Mouse (Mus musculus) gastrocnemius, postnatal 36 days (tissue): ENCODE results near the gene Rbm43. TPM values are rescaled to one million over a fixed set of nuclear protein-coding genes. Genes with fewer than 3 reads are reported as not detected.

Source experiments
- DNase-seq, 2 experiments: peaks; one replicate each; pipeline ENCODE4 v3.0.0; 2022
- intact Hi-C: fragments of 180-260 bp; cut with DNase I; formaldehyde crosslinking; loops from one replicate; pipeline ENCODE4 v1.15.1; 2025
- long read RNA-seq, 2 experiments: library from polyadenylated mRNA; stranded (forward); transcript quantifications; one replicate each; pipeline ENCODE4 v2.0.0; 2021
- total RNA-seq, 2 experiments: library from RNA; stranded (reverse); gene quantifications; 2 replicates each; pipeline ENCODE4 v1.2.3; 2021

Gene Rbm43
- 1 to 10 TPM; 1.3 to 1.8 TPM for total RNA-seq
- long read RNA-seq, experiment 1, result 0 reads
- long read RNA-seq, experiment 2, result 0 reads

DNA sequence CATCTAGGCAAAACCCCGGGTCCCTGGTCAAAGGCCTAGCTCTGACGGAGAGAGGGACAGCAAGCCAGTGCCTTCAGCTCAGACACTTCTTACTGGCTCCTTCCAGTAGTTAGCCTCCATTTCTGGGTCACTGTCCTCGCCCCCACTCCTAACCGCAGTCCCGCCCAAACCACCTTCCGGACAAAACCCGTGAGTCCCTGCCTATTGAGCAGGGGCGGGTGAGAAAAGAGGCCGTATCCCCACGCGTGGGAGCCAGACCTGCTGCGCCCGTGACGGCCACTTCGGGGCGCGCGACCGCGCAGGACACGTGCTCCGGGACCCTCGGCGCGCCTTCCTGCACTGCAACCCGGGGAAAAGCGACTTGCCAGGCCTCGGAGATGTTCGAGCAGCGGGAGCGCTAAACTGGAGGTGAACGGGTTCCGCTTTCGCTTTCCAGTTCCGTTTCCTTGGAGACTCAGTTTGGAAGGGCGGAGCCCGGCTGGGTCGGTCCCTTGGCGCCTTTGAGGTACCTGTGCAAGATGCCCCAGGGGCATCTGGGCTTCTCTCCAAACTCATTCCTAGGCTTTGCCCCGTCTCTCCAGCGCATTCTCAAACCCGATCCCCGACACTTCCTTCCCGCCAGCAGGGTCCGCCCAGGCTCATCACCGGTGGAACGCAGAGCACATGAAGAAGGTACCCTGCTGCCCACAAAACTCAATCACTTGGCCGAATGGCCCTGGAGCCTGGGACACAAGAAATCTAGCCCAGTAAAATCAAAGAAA is at the start of gene Rbm43:
TSS of gene Rbm43 (minus strand) at position 590 of the 761 bp plus-strand sequence.
- DNase-seq, result peak; percentile 49 to 67
- intact Hi-C loops, result no loop called here

DNA sequence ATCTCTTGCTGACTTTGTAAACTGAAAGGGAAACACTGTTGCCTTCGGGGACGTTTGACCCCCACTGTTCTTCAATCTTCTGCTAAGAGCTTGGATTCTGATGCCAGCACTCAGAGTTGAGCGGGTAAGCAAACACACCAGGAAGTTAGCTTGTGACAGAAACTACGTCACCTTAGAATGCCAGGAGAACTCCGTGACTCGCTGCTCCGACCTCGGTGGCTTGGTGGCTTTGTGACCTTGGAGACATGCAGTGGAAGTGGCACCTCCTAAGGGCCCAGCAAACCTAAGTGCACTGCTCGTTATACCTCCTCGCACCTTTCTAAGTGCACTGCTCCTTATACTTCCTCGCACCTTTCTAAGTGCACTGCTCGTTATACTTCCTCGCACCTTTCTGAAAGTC is 47.3 kb upstream of the Rbm43 start:
- DNase-seq, result no peak
- intact Hi-C loops, result no loop called here

DNA sequence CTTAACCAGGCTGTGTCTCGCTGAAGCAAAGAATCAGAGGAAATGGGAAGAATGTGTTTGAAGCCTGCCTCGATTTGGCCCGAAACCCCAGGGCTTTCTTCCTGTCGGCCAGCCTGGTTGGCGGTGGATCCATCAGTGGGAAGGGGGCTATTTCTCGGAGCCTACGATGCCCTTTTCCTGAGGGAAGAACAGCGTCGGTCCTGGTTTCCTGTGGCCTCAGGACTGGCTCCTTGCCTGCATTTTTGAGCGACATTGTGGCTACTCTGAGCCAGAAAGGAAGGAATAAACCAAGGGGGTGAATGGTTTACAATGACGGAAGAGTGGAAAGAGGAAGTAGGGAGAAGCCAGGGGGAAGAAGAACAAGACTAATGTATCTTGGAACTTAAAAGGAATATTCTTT is 46.7 kb upstream of the Rbm43 start:
- no peak for DNase-seq
- intact Hi-C loops, result no loop called here

DNA sequence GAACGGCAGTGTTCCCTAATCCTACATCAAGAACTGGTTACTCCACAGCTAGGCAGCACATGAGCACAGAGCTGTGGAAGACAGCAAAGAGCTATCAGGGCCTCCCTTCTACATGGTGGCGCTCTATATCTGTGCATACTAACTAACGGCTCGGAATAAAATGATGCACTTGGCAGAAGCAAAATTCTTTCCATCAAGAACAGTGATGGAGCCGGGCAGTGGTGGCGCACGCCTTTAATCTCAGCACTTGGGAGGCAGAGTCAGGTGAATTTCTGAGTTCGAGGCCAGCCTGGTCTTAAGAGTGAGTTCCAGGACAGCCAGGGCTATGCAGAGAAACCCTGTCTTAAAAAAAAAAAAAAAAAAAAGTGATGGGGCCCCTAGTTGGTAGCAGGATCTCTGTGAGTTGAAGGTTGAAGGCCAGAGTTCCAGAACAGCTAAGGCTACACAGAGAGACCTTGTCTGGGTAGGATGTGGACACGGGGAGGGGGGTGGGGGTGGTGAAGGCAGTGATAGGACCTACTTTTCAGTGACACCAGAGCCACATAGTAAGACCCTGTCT is 38.5 kb upstream of the Rbm43 start, which contains the start of gene Nmi:
TSS of gene Nmi (minus strand) at position 85 of the 559 bp plus-strand sequence.
- no peak for DNase-seq
- intact Hi-C loops, result no loop called here

DNA sequence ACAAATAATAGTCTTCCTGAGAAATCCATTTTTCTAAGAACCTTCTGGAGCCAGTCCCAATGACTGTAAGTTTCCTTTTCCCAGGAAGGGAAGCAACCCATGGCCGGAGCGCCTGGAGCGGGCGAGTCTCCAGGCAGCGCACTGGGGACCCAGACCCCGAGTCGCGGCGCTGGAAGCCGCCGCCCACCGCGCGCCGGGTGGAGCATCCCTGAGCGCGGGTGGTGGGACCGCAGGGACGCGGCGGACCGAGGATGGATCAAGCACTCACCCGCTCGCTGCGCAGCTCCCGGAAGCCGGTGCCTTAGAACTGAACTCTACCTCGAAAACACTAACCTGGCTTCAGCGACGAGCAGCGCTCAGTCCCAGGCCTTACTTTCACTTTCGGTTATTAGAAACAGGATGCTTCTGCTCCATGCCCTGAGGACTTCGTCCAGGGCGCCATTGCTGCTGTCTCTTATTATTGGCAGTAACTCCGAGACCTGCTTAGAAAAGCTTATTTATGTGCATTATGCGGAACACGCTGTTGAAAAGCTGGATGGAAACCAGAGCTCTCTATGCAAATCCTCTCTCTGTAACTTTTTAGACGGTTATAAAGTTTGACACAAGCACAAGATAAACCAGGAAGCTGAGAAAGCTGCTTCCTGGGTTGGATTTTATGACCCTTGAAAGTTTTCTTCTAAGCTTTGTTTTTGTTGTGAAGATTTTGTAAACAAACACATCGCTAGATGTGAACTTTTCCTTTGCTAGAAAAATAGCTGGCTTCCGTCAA is 37.9 kb upstream of the Rbm43 start:
- peak; percentile 9 to 47 for DNase-seq
- intact Hi-C loops, result no loop called here

DNA sequence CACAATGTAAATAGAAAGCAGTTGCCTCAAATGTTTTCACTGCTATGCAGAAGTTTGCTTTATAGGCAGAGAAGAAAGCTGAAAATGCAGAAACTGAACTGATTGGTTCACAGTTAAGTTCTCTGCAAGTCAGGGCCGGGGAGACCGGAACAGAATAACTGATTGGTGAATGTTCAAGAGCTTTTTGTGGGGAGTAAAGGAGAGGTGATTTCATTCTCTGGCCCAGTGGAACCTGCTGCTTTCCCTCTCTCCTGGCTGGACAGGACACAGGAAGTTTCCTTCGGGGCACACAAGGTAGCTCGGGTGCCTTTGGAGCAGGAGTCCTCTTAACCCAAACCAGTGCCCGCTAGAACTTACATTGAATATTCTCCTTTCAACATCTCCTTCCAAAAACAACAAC is 37.2 kb upstream of the Rbm43 start:
- intact Hi-C loops, result no loop called here
- DNase-seq, result peak in 1 of 2 experiments; percentile 16

DNA sequence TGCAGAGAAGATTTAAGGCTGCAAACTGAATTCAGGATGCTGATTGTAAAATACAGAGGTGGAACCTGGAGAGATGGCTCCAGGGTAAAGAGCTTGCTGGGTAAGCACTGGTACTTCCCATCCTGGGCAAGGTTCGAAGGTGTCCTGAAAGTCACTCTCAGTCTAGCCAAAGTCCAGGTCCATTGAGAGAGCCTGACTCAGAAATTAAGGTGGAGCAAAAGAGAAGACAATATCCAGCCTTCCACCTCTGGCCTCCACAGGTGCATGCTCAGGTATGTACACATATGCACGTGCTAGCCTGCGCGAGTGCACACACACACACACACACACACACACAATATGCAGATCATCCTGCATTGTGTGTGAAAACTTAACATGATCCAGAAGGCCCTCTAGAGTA is 35.9 kb upstream of the Rbm43 start:
- intact Hi-C loops, result no loop called here
- no peak for DNase-seq

DNA sequence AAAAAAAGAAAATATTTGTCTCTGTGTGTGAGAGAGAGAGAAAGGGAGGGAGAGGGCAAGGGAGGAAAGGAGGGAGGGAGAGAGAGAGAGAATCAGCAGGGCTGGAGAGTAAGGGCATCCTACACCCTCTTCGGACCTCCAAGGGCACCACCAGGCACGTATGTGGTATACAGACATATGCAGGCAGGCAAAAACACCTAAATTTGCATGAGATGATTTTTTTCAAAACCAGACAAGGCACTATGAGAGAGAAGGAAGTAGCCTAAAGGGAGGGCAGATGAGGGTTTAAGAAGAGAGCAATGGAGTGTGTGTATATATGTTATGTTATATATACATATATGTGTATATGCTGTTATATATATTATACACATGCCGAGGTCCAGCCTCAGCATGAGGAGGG is 32.3 kb upstream of the Rbm43 start:
- intact Hi-C loops, result no loop called here
- no peak for DNase-seq

DNA sequence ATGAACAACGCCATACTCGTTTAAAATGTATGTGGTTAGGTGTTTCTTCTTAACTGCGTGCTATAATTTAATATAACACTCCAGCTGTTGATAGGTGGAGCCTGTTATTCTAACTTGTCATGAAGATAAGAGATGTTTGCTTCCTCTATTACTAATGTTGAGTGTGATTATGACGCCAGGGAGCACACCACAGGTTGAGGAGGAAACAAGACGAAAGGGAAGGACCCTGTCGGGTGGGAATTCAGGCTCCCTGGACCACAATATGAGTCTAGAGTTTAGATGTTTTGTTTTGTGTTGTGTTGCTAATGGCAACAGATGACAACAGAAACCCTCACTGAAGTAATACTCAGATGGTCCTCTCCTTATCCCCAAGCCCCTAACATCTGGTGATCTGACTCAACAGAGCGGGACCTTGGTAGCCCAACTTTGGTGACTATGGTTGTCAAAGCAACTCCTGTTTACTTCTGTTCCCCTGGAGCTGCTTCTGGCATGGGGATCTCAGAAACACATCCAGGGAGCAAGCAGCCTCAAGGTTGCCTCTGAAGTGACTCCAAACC is 18.8 kb upstream of the Rbm43 start:
- intact Hi-C loops, result no loop called here
- DNase-seq, result no peak

DNA sequence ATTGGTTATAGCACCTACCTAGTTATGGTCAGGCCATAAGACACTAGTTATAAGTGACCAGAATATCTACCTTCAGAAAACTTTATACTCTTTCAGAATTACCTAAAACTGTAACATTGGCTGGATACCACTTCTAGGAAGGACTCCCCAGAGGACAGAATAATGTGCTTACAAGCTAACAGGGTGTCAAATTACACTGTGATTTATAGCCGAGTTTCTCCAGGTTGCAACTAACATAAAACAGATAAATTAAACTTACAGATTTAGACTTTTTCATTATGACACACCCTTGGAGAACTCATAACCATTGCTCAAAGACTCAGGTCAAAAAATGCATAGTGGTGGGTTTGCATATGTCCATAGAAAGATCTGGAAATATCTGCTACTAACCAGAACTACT is 15.9 kb upstream of the Rbm43 start:
- intact Hi-C loops, result no loop called here
- DNase-seq, result no peak

DNA sequence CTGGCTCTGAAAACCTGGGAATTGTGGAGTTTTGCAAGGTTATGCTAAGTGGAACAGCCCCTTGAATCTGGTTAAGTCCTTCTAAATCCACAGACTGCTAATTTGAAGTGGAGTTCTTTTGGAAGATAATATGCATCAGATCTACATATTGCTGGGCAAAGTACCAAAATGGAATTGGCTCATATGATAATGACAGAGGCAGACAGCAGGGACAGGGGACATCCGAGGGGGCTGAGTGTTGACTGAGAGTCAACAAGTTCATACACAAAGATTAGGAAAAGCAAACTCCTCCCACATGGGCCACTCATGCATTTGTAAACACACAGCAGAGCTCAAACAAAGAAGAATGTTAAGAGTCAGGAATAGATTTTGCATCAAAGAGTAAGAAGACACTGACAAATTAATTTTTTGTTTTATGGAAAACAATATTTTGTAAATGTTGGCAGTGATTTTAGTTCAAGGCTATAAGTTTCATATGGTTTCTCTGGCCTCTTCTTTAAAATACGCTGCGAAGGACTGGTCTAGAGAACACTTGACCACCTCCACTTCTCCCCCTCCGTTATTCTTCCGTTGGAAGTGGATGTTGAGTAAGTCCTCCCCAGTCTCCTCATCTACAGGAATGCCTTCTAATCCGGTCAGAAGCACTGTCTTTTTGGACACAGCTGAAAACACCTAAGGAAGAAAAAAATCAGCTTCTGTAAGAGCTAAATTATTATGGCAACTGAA is 13.3 kb upstream of the Rbm43 start:
- intact Hi-C loops, result no loop called here
- no peak for DNase-seq

DNA sequence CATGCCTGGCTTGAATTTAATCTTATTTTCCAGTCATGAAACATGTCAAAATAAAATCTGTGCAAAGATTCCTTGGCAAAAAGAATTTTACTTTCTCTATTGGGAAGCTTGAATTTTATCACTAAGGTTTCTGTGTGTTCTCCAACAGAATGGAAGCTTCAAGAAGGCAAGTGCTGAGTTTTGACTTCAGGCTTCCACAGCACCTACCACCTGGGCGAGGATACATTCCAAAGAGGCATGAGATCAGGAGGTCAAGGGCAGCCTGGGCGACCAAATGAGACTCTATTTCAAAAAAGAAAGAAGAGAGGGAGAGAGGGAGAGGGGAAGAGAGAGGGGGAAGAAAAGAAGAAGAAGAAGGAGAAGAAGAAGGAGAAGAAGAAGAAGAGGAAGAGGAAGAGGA is 10.8 kb upstream of the Rbm43 start:
- intact Hi-C loops, result no loop called here

DNA sequence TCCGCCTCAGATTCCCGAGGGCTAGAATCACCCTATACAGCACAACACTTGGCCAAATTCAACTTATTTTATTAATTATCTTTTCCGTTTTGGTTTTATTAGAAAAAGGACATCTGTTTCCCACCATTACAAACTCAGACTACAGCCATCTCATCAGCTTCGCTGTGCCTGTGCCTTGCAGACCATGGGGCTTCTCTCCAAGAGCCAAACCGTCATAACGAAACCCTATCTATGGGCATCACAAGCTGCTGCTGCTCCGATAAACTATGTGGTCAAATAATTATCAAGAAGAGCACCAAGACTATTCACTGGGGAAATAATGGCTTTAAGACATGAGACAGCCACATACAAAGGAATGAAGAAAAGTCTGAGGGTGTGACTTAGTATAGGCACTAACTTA is 6.9 kb upstream of the Rbm43 start:
- DNase-seq, result no peak
- intact Hi-C loops, result no loop called here

More for the DNA sequence above, 10.8 kb upstream of the Rbm43 start:
- no peak for DNase-seq

DNA sequence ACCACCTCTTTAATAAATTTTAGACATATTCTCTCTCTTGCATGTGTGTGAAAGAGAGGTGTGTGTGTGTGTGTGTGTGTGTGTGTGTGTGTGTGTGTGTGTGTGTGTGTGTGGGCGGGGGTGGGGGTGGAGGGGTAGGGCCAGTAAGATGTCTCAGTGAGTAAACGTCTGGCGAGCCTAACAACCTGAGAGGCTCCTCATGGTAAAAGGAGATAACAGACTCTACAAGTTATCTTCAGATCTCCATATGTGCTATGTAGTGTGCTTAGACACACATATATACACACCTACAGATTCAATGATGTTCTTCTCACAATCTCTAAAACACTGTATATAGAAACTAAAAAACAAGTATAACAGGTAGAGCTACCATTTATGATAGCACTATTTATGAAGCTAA is 3.8 kb upstream of the Rbm43 start:
- DNase-seq, result no peak
- intact Hi-C loops, result no loop called here

DNA sequence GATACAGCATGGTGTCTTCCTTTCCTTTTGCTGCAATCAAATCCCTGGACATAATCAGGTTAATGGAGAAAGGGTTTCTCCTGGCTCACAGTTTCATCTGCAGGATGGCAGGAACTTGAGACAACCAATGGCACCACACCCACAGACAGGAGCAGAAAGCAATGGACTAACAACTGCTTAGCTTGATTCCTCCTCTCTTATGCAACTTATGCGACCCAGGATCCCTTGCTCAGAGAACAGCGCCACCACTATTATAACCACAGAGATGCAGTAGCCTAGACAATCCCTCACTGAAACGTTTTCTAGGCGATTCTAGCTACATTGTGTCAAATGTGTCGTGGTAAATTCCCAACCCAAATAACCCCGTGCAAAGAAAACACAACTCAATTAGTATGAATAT is 2.0 kb upstream of the Rbm43 start:
- intact Hi-C loops, result no loop called here
- DNase-seq, result no peak

DNA sequence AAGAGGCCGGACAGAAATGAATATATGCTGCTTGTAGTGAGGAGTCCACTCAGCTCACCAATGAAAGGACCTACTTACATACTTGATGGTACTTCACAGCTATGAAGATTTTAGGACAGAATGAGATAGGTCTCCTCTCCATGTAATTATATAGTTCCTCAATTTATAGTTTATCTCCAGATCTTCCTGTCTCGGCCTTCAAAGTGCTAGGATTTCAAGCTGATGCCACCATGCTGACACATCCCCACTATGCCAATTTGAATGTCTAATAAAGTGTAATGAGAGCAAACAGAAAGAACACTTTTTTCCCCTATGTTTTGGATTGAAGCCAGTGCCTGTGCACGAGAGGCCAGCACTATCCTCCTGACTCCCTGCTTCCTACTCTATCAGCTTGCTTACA is 1.6 kb upstream of the Rbm43 start:
- DNase-seq, result no peak
- intact Hi-C loops, result no loop called here

DNA sequence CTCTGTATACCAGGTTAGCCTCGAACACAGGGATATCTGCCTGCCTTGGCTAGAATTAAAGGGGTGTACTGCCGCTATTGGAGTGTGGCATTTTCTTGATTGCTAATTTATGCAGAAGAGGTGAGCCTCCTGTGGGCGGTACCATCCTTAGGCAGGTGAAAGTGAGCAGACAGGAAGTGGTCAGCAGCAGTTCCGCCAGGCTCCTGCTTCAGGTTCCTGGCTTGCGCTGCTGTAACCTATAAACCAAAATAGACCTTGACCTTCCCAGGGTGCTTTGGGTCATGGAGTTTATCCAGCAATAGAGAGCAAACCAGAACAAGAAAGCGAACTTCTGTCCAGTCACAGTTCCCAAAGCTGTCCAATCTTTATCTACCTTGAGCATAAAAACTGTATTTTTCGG is 958 bp upstream of the Rbm43 start:
- intact Hi-C loops, result no loop called here

DNA sequence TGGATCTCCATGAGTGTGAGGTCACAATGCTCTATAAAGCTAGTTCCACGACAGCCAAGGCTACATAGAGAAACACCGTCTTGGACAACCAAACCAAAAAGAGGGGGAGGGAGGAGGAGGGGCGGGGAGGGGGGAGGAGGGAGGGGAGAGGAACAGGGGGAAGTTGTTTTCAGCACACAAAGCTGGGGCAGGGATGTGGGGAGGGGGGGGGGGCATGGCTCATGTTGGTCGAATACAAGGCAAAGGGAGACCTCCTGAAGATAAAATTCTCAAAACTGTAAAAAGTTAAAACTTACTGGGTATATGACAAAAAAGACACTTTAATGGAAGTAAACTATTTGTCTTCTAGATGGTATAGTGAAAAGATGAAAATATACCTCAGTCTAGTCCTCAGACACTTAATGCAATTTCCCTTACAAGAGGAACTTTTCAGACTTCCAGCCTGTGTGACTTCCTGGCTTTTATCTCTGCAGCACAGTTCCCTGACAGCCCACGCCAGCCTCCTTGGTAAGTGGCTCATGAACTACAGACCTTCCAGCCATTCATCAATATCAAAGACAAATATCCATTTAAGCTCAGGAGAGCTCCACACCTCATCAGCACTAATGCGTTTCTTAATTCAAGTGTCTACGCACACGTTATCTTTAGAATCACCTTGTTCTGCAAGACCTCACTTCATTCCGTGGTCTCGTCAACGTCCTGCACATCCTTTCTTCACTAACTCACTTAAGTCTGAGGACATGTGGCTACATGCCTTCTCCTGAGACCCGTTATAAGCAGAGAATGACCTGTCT is 1.4 kb downstream of the Rbm43 start:
- DNase-seq, result no peak
- intact Hi-C loops, result no loop called here

More for the DNA sequence above, 958 bp upstream of the Rbm43 start:
- DNase-seq, result no peak

DNA sequence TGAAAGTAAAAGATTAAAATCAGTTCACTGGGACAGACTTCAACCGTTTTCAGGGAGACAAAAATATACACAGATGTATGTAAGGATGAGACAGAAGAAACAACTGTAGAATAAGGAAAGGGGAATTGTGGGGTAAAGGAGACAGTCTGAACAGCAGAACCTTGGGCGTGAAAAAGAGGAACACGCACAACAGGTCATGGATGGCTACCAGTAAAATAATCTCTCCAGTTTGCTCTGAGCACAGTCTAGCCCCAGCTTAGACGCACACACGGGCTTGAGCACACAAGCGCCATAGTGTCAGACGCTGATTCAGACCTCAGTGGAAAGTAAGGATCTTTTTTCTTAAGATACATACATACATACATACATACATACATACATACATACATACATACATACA is 3.7 kb downstream of the Rbm43 start:
- intact Hi-C loops, result no loop called here
- no peak for DNase-seq
